Mouse (Mus musculus) embryo, embryonic 11 days (tissue): ENCODE measurements around the gene Gm48551.

Source experiments
- DNase-seq: peaks from one replicate; pipeline ENCODE4 v3.0.0-alpha.2; 2015

Gm48551 gene

DNA sequence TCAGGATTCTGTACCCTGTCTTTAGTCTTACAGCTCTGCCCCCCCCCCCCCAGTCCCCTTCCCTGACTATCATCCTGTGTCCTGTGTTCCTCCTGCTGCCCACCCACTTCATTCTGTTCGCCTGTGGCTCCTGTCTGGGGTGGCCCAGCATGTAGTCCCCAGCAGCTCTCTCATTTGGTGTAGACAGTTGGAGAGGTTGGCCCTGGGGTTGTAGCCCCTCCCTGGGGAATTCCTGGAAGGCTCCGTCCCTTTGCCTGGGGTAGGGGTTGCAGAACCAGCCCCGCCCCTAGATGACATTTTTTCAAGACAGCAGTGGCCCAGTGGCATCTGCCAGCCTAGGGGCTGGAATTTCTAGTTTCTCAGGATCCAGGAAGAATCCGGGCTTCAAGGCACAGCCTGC lies 26.1 kb upstream of the Gm48551 start:
- no peak for DNase-seq

DNA sequence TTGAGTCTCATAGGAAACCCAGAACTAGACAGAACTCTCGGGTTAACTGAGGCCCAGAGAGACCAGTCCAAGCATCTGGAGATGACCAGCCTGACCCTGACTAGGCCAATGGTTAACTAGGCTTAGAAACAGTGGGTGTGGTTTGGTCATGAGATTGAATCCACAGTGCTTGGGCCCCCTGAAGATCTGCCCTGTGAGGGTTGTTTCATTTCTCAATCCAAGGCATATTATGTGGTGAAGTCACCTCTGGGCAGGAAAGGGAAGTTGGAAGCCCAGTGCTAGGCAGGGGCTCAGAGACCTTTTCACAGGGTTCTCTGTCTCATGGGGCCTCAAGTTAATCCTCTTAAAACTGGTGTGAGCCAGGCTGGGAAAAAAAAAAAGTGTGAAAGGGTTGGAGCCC lies 25.4 kb upstream of the Gm48551 start:
- no peak for DNase-seq

DNA sequence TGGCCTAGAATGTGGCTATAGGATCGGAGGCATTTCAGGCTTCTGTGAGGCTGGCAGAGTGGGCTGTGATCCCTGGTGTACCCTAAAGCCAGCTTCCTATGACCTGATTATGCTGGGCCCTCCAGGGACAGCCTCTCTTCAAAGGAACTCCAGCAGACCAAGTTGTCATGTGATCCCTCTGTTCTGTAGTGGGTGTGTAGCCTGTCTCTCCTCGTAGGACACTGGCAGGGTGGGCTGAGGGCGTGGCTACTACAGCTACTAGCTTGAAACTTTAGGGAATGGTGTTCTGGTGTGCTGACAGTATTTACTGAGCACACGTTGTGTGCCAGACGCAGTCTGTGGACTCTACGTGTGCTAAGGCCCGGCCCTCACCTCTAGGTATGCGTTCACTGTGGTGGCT lies 23.5 kb upstream of the Gm48551 start:
- no peak for DNase-seq

DNA sequence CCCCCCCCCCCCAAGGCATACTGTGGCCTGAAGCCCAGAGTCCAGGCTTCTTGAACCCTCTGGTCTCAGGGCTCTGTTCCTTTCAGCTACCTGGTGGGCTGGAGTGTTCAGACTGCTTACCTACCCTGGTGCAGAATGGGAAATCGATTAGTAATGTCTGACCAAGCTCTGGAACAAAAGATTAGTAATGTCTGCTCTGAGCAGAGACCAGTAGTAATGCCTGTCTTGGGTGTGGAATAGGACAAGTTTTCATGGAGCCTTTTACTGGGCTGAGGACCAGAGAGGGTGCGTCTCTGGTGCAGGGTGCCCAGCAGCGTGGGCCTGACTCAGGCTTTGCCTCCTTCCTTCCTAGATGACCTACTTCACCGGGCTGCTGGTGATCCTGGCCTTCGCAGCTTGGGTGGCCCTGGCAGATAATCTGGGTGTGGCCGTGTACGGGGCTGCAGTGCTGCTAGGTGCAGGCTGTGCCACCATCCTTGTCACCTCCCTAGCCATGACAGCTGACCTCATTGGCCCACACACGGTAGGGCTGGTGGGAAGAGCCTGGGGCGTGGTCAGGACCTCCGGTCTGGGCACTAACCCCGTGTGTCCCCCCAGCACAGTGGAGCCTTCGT lies 21.8 kb upstream of the Gm48551 start:
- DNase-seq, result no peak

DNA sequence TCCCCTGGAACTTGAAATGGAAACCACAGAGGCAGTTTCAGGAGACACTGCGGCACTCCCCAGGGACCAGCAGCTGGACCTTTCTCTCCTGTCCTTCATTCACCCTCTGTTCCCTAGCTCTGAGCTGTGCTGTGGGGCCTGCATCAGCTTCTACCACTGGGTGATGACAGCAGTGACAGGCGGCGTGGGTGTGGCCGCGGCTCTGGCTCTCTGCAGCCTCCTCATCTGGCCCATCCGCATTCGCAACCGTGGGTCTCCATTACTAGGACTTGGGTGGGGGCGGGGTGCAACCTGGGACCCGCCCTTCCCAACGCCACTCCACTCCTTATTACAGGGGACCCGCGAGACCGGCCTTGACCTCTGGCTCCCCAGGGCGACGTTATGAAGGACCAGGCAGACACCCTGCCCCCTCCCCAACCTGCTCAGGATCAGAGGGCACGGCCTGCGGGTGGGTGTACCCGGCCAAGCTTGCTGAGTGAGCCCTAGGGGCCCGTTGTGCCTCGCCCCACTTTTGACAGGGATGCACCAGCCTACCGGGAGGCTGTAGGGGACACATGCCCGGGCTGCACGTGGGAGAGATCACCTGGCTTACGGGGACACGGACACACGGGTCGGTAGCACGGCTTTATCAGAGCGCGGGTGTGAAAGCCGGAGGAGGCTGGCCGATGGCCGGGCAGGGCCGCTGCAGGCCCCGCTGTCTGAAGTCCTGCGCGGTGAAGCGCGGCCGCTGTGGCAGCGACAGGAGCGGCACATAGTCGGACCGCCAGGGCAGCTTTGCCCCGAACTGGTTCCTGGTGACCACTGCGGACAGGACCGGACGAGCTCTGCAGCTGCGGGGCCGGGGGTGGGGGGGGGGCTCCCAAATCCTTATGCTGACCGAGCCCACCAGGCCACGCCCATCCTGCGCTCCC lies 20.6 kb upstream of the Gm48551 start:
- no peak for DNase-seq

DNA sequence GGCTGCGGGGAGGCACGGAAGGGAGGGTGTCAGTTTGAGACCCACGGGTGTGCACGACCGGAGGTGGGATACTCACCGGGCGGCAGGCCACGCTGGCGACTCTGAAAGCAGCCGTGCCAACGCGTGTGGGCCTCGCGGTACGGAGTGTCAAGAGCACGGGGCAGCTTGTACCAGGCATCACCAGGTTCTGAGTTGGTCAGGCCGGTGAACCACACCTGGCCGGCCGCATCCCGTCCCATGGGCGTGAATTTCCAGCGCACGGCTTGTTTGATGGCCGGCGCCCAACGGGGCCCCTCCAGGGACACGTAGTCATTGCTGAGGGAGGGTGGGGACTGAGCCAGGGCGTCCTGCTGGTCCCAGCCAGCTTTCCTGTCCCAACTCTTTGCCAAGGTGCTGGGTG lies 19.6 kb upstream of the Gm48551 start:
- no peak for DNase-seq

DNA sequence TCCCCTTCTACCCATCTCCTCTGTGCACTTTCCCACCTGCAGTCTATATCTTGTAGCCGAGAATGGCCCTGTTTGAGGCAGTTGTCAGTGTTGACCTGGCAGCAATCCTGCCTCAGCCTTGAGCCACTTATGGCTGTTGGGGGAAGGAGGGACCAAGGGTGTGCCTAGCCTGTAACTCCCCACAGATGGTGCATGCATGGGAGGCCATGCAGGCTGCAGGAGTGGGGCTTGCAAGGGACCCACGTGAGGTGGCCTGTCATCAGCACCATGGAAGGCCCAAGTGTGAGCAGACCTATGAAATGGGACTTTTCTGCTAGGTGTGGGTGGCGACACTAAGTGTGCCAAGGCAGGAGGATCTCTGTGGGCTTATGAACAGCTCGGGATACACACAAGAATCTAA lies 19.2 kb upstream of the Gm48551 start:
- DNase-seq, result no peak

DNA sequence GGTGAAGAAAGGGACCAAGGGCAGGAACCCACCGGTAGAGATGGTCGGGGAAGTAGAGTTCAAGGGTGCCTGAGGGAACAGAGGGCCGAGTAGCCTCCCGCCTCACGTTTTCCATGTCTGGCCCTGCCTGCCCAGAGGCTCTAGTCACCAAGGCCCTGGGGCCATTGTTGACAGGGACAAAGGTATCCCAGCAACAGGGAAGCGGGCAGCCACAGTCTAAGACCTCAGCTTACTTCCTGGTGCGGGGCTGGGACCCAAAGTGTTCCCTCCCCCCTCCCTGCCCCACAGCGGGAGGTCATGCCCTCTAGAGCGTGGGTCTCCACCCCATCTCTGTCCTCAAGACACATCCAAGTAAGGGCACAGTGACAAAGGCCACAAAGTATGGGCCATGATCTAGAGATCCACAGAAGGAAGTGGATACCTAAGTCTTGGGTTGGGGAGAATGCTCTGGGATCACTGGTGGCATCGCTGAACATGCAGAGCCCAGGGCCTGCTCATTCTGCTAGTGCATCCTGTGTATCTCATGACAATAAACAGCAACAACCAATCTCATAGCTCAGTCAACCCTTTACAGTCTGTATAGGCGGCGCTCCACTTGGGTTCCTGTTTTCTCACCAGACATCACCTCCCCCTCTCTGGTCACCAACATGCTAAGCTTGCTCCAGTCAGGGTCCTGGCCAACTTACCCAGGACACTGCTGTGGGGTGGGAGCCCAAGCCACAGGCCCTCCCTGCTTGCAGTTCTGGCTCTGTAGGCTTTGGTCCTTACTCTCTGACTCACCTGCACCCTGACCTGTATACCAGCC lies 18.4 kb upstream of the Gm48551 start, which contains the start of gene 4930404N11Rik:
TSS of gene 4930404N11Rik (minus strand) at position 145 of the 805 bp plus-strand sequence.
- peak; percentile 72 for DNase-seq

DNA sequence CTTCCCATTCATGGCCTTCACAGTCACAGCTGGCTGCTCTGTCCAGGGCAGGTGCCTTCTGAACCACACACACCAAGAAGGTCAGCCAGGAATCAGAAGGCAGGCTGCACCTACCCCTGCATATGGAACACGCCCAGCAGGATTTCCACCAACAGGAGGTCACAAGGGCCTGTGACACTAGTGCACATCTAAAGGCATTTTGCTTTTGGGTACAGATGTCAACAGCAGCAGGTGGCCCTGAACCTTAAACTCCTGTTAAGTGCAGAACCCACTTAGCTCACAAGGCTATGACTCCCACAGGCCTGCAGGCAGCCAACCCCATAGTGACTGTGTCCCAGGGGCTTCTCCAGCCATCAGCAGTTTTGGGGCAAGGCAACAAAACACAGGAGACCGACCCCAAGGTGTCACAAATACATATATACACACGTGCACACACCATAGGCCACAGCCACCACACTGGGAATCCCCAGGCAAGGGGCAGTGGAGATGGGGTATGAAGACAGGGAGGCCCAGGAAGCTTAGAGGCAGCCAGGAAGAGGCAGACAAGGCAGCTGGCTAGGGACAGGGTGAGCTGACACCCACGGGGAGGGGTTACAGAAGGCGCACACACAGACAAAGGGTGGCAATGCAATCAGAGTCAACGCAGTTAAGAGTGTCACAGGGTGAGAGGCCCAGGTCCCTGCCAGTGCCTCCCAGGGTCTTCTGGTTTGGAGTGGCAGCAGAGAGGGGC lies 17.6 kb upstream of the Gm48551 start:
- DNase-seq, result no peak

DNA sequence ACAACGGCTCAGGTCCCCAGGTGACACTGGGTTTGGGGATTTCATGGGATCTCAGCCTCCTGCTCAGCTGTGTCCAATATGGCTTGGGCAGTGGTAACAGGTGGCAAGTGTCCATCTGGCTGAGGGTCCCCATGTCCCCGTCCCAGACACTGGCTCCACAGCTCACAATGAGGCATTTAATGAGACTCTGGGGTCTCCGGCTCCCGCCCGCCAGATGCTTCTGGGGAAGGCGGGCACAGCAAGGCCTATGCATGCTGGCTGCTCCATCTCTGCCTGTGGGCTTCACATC lies 17.1 kb upstream of the Gm48551 start:
- no peak for DNase-seq

DNA sequence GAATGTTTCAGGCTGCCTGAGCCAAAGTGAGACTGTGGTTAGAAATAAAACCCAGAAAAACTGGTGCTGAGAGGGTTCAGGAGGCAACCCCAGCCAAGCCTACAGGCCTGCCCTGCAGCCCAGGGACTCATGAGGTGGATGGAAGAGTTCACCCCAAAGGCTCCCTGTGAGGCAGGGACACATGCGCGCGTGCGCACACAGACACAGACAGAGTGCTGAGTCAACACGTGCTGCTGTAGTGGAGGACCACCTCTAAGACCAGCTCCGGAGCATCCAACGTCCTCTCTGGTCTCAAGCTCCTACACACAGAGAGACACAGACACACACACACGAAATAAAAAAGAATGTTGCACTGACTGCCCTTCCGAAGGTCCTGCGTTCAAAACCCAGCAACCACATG lies 8.9 kb upstream of the Gm48551 start:
- DNase-seq, result no peak

DNA sequence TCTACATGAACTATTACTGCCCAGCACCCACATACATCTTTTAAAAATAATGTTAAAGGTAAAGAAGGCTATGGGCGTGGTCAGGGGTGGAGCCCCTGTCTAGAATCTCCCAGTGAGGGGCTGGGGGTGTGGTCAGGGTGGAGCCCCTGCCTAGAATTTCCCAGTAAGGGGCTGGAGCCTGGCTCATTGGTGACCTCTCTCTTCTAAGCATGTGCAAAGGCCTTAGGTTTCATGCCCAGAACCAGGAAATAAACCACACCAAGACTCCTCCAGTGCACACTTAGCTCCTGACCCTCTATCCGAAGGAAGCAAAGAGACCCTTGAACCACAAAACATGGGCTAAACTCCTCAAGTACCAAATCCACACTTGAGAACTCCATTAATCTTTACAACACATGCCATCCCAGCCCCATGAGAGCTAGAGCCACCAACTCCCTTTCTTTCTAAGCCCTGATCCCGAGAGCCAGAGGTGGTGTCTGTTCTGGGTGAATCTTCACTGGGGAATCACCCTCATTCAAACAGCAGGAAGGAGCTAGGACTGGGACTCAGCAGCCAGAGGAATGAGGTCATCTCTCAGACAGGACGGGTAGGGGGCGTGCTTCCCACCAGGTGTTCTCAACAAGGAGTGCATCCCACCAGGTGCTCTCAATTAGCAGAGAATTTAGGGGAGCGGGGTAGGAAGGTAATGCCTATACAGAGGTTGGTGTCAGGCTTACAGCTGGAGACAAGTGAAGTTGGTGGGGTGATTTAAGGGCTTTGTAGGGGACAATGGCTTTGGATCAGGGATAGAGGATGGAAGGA lies 7.5 kb upstream of the Gm48551 start:
- DNase-seq, result no peak

DNA sequence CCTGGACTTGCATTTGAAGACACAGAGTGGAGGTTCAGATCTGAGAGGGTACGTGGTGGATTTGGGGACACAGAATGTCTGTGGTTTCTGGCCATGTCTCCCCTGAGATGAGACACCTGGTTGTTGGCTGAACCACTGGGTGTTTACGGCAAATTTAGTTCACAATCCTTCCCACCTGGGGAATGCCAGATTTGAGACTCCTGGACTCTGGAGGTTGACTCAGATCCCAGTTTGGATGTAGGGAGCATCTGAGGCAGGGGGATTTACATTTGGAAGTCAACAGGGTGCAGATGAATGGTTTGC lies 7.0 kb upstream of the Gm48551 start:
- DNase-seq, result no peak

DNA sequence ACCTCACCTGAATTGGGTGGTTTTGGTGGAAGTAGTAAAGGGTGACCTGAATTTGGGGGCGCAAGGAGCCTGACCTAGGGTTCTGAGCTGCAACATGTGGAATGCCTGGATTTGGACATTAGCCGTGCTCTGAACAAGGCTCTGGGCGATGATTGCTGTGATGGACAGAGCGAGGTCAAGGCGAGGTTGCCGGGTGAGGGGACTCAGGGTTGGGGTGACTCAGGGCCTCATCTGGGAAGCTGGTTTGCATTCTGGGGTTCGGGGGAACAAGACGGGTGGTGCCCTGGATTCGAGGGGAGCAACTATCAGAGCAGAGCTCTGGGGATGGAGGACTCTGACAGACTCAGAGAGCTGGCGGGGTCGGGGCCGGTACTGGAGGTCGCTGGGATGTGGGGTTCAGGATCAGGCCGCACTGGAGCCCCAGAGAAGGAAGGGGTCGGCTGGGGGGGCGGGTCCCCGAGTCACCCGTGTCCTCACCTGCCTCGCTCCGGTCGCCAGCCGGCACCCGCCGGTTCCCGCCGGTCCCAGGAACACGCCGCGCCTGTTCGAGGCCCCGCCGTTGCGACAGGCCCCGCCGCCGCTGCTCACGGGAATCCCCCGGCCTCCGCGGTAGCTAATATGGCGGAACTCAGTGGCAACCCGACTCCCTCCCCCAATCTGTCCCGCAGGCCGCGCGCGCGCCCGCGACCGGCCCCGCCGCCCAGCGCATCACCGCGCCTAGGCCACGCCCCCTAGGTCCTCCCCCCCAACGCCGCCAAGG lies 6.3 kb upstream of the Gm48551 start, which contains the start of gene Fzr1:
TSS of gene Fzr1 (minus strand) at position 724 of the 760 bp plus-strand sequence.
- no peak for DNase-seq

DNA sequence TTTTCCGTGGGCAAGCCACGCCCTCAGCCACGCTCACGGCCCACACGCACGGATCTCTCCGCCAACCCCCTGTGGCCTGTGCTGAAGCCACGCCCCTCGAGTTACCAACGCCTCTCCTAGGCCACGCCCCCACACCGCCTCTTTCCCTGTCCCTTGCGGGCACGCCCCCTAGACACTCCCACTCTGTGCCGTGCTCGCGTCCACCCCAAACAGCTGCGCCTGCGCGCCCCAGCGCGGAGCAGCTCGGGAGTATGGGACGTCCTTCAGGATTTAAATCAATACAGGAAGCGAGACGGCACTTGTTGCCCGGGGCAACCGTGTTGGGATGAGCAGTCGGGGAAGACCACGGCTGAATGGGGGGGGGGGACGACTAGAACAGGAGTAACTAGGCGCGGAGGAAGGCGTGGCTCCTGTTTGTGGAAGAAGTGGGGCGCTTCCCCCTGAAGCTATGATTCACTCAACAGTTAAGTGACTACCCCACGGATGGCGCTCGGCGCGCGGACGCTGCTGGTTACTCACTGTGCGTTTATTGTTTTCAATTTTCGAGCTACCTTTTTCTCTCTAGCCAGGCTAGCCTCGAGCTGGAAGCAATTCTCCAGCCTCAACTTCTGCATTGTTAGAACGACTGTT lies 5.6 kb upstream of the Gm48551 start:
- DNase-seq, result peak; percentile 100

DNA sequence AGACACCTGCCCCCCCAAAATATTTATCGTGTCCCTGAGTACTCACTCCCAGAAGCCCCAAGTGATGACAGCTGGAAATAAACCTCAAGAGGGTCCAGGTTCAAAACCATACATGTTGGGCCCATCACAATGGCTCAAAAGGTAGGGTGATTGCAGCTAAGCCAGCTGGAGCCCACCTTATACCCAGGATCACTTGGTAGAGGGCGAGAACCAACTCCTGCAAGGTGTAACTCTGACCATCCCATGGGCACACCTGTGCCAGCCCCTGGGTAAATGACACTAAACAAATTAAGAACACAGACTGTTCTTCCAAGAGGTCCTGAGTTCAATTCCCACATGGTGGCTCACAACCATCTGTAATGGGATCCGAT lies 5.1 kb upstream of the Gm48551 start:
- DNase-seq, result no peak

DNA sequence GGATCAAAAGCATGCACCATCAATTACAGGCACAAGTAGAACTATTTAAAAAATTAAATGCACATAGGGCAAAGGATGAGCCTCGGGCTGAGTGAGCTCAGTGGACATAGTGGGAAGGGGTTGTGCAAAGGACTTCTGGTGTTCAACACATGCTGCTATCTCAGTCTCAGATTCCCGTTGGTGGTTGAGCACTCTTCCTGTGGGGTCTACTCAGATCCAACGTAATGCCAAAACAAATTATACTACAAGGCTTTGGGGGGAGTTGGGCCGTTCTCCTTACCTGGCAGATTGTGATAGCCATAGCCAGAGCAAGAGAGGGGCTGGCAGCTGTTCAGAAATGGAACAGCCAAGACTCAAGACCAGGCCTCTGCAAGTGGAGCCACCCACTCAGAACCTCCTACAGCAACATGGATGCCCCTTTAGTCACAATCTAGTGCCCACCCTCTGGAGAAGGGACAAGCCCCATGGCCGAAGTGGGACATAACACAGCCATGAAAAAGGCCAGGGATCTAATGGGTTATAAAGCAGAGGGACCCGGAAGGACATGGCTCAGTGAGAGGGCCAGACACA lies 4.4 kb upstream of the Gm48551 start:
- no peak for DNase-seq

DNA sequence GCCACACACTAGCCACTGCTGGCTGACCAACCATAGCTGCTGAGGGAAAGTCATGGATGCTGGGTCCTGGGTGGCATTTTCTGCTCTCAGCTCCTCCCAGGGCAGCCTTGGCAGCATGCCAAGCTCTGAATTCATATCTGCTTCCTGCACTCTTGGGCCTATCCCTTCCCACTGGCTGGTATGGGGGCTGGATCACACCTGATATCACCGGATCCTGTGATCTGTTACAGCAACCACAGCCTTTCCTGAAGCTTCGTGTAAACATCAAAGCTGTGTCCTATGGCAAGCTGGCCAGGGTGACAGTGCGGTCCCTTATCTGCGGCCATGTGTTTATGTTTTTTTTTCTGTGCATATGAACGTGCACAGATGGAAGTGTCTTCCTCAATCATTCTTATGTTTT lies 2.2 kb upstream of the Gm48551 start:
- DNase-seq, result no peak

DNA sequence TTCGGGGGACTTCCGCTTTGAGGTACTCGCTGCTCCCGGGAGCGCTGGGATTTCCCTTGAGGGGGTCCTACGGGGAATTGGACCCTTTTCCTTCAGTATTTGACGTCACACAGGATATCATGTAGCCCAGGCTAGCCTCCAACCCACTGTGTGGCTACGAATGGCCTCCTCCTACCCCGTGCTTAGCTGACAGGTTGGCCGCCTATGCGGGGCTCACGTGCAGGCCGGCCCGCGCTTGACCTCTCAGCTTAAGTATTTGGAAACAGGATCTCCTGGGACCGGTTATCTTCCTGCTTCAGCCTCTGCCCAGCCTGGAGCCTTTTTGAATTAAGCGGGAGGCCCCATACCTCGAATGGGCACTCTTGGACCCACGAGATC lies 328 bp downstream of the Gm48551 start:
- no peak for DNase-seq

DNA sequence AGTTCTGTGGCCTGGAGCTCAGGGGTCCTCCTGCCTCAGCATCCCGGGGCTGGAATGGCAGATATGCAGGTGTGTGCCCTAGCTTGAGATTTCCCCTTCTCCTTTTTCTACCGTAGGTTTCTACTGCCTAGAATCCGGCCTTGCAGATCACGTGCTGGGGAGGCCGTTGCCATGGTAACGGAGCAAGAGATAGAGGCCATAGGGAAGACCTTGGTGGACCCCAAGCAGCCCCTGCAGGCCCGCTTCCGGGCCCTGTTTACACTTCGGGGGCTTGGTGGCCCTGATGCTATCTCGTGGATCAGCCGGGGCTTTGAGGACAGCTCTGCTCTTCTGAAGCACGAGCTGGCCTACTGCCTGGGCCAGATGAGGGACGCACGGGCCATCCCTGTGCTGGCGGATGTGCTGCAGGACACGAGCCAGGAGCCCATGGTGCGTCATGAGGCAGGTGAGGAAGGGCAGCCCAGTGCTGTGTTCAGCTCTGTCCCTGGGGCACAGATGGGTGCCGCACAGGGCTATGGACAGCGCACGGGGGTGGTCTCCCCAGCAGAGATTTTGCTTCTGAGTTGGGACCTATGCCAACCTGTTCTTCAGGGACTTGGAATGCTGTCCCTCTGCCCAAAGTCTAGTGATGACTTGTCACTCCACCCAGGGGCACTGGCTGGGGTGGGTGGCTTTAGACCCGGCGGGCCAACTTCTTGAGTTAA lies 1.5 kb downstream of the Gm48551 start:
- DNase-seq, result no peak
